Mouse (Mus musculus): ENCODE measurements around the gene Tenm4. TPM values are rescaled to one million over a fixed set of nuclear protein-coding genes. Genes with fewer than 3 reads are reported as not detected.

The Tenm4 gene
- polyA plus RNA-seq, 1 experiment from 2014 or later, result 11.4 TPM

DNA sequence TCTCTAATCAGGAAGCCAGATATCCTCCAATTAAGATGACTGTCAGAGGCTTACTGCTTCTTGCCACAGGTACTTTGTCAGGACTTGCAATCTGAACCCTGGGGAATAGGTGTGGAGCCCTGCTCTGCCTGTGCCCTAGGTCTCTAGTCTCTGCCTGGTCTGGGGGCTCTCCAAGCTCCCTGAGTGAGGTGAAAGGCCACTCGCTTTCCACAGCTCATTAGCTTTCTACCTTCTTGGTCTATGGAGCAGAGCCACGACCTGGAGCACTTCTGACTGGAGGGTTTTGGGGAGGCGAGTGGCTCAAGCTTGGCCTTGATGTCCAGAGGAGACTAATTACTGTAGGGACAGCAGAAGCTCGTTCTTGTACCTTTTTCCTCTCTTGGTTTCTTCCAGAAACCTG lies 617.1 kb downstream of the Tenm4 start:
- WGBS (ENCODE audit: insufficient replicate concordance), result 71% methylated on average over 4 of the region's 4 CpGs
- ATAC-seq (replicated peaks; ENCODE audit: insufficient number of reproducible peaks, low FRiP score, low TSS enrichment), result no peak
- Histone ChIP-seq H3K9ac (ENCODE audit: low read depth, low read length) (no peak overlapping the region), H3K27me3 (ENCODE audit: control insufficient read depth, insufficient read depth, low read length) (no peaks in the 10 kb centered on the region; the same call in 1 of the 2 replicates), H3K4me3 (ENCODE audit: low read depth, low read length) (no peak overlapping the region), H3K36me3 (ENCODE audit: control insufficient read depth, insufficient read depth, low read length) (no peaks in the 10 kb centered on the region), H3K9me3 (replicated peaks; ENCODE audit: control insufficient read depth, low read length) (no peaks in the 10 kb centered on the region), H3K27ac (ENCODE audit: low read depth, low read length) (no peak overlapping the region), H3K4me1 (ENCODE audit: control insufficient read depth, insufficient read depth, low read length) (no peaks in the 10 kb centered on the region), H3K4me2 (no peak overlapping the region)

DNA sequence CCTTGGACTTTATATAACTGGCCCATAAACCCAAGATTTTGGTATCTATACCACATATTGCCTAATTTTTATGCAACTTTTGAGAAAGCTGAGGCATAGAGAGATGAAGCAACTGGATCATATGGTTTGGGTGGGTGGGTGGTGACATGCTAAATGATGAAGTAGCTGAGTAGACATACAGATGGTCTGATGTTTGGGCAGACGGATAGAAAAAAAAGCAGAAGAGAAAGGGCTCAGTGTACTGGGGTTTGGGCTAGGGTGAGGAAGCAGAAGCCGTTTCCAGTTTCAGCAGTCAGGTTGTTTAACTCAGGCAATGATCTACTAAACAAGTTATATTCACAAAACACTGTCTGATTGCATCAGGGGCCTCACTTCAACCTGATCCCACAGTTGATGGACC lies 619.3 kb downstream of the Tenm4 start:
- no peak overlapping the region for H3K27ac ChIP-seq (ENCODE audit: low read depth, low read length)
- ATAC-seq (replicated peaks; ENCODE audit: insufficient number of reproducible peaks, low FRiP score, low TSS enrichment), result no peak
- H3K4me1 ChIP-seq (ENCODE audit: control insufficient read depth, insufficient read depth, low read length), result no peaks in the 10 kb centered on the region
- 73% methylated on average over 2 of the region's 2 CpGs for WGBS (ENCODE audit: insufficient replicate concordance)
- no peak overlapping the region for H3K4me3 ChIP-seq (ENCODE audit: low read depth, low read length)
- H3K36me3 ChIP-seq (ENCODE audit: control insufficient read depth, insufficient read depth, low read length), result no peaks in the 10 kb centered on the region
- no peaks in the 10 kb centered on the region; the same call in 1 of the 2 replicates for H3K27me3 ChIP-seq (ENCODE audit: control insufficient read depth, insufficient read depth, low read length)
- H3K9ac ChIP-seq (ENCODE audit: low read depth, low read length), result no peak overlapping the region
- H3K9me3 ChIP-seq (replicated peaks; ENCODE audit: control insufficient read depth, low read length), result no peaks in the 10 kb centered on the region
- no peak overlapping the region for H3K4me2 ChIP-seq

DNA sequence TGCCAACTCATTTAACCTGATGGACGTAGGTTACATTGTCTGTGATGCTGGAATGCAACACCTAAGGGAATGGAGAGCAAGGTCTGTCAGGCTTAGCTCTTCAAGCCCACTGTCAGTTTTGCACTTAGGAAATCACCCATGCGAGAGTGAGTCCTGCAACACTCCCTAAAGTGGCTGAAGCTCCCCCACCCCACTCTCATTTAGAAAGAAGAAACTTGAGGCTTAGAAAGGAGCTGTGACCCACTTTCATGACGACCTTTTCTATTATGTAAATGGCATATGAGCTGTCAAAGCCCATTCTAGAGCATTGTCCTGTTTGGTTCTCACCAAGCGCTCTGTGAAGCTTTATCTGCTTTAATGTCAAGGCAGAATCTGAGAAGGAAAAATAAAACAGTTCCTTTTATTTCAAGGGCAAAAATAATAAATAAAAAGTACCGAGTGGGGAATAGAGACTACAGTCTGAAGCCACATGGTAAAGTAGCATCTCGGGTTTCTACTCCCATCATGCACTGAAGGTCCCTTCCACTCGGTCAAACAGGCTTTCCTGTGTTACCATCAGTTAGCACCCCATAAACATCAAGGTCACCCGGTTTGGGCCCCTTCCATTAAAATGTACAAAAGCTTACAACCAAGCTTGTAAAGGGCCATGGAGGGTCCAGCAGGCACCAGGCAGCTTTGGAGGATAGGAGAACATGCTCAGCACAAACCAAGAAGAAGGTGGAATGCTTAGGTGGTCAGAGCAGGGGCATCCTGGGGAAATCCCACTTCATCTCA lies 621.6 kb downstream of the Tenm4 start:
- H3K27me3 ChIP-seq (ENCODE audit: control insufficient read depth, insufficient read depth, low read length), result no peaks in the 10 kb centered on the region; the same call in 1 of the 2 replicates
- no peaks in the 10 kb centered on the region for H3K36me3 ChIP-seq (ENCODE audit: control insufficient read depth, insufficient read depth, low read length)
- H3K4me3 ChIP-seq (ENCODE audit: low read depth, low read length), result no peak overlapping the region
- H3K4me2 ChIP-seq, result no peak overlapping the region
- no peak overlapping the region for H3K27ac ChIP-seq (ENCODE audit: low read depth, low read length)
- WGBS (ENCODE audit: insufficient replicate concordance), result 68% methylated on average over 8 of the region's 8 CpGs
- no peaks in the 10 kb centered on the region for H3K9me3 ChIP-seq (replicated peaks; ENCODE audit: control insufficient read depth, low read length)
- H3K4me1 ChIP-seq (ENCODE audit: control insufficient read depth, insufficient read depth, low read length), result peaks cover 5% of the 10 kb centered on the region; the same call in 1 of the 2 replicates
- ATAC-seq (replicated peaks; ENCODE audit: insufficient number of reproducible peaks, low FRiP score, low TSS enrichment), result no peak
- H3K9ac ChIP-seq (ENCODE audit: low read depth, low read length), result no peak overlapping the region

DNA sequence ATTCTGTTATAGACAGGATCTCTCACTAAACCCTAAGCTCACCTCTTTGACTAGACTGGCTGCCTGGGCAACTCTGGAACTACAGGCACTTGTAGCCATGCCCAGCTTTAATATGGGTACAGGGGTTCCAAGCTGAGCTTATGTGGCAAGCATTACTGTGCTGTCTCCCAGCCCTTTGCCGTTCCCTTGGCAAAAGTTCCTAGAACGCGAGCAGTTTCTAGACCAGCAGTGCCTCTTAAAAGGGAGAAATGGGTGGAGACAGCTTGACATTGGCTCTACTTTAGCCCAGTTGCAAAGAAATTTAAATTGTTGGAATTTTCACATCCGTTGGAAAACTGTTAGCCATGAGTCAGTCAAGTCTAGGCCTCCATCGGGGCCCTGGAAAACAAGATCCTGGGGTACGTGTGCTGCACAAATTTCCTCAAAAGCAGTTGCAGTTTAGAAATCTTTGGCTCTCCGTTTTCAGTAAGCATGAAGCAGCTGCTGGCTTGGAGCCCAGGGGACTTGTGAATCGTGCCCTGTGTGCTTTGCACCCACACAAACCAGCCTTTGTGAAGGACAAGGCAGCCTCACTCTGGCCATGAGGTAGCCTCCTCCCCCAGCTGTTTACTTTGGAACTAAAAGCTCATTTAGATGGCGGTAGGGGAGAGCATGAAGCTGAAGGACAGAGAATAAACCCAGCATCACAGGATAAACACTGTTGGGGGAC lies 625.1 kb downstream of the Tenm4 start:
- Histone ChIP-seq H3K4me2 (no peak overlapping the region), H3K27me3 (ENCODE audit: control insufficient read depth, insufficient read depth, low read length) (no peaks in the 10 kb centered on the region), H3K36me3 (ENCODE audit: control insufficient read depth, insufficient read depth, low read length) (no peaks in the 10 kb centered on the region), H3K9ac (ENCODE audit: low read depth, low read length) (no peak overlapping the region), H3K9me3 (replicated peaks; ENCODE audit: control insufficient read depth, low read length) (no peaks in the 10 kb centered on the region), H3K27ac (ENCODE audit: low read depth, low read length) (peak overlapping the region; percentile 75), H3K4me1 (ENCODE audit: control insufficient read depth, insufficient read depth, low read length) (peaks cover 7% of the 10 kb centered on the region; the same call in 1 of the 2 replicates), H3K4me3 (ENCODE audit: low read depth, low read length) (no peak overlapping the region)
- no peak for ATAC-seq (replicated peaks; ENCODE audit: insufficient number of reproducible peaks, low FRiP score, low TSS enrichment)
- WGBS (ENCODE audit: insufficient replicate concordance), result 51% methylated on average over 9 of the region's 9 CpGs

DNA sequence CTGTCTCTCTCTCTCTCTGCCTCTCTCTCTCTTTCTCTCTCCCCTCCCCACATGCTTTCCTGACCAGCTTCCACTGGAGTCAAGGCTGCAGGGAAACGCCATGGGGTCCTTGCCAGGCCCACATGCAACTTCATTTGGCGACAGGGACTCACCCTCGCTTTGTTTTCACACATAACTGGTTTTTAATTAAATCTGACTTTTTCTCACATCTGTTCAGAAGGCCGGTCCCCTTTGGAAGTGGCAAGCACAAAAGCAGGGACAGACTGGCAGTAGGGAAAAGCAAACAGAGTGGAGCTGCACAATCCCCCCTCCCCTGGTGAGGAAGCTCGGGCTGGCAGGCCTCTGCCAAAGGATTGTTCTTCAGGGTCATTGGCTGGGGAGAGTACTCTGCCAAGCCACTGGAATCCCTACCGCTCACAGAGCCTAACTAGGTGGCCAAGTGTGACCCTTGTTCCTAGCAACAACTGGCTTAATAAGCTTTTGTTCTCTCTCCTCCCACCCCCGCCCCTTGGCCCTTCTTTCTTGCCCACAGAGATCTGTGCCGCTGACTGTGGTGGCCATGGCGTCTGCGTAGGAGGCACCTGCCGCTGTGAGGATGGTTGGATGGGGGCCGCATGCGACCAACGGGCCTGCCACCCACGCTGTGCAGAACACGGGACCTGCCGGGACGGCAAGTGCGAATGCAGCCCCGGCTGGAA lies 625.9 kb downstream of the Tenm4 start:
- Histone ChIP-seq H3K4me1 (ENCODE audit: control insufficient read depth, insufficient read depth, low read length) (peaks cover 7% of the 10 kb centered on the region; the same call in 1 of the 2 replicates), H3K9ac (ENCODE audit: low read depth, low read length) (no peak overlapping the region), H3K4me2 (no peak overlapping the region), H3K9me3 (replicated peaks; ENCODE audit: control insufficient read depth, low read length) (no peaks in the 10 kb centered on the region), H3K27ac (ENCODE audit: low read depth, low read length) (peak overlapping the region; percentile 75), H3K27me3 (ENCODE audit: control insufficient read depth, insufficient read depth, low read length) (no peaks in the 10 kb centered on the region), H3K36me3 (ENCODE audit: control insufficient read depth, insufficient read depth, low read length) (no peaks in the 10 kb centered on the region), H3K4me3 (ENCODE audit: low read depth, low read length) (no peak overlapping the region)
- ATAC-seq (replicated peaks; ENCODE audit: insufficient number of reproducible peaks, low FRiP score, low TSS enrichment), result no peak
- 69% methylated on average over 20 of the region's 20 CpGs for WGBS (ENCODE audit: insufficient replicate concordance)

DNA sequence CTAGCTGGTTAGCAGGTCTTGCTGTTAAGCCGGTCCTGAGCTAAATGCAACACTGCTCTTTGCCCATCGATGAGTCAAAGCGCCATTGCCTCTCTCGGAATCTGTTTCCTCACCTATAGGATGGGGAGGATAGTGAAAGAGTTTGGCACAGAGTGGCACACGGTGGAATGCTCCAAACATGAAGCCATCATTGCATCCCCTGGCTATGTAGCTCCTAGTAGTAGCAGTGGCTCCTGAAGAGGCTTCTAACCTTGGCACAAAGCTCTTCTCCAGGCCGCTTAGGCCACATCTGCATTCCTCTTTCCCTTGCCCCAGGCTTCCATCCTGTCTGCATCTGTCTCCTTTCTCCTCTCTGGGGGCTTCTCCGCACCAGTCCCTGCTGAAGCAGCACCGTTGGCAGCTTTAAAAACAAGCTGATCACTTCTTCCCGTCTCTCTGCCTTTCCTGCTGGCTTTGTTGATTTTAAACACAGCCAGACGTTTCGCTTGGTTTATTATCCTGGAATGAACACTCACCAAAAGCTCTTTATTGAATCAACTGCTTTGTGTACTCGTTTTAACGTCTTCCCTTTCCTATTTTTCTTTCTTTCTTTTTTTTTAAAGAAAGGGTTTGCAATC lies 626.8 kb downstream of the Tenm4 start:
- no peak overlapping the region for H3K4me3 ChIP-seq (ENCODE audit: low read depth, low read length)
- H3K9ac ChIP-seq (ENCODE audit: low read depth, low read length), result no peak overlapping the region
- peaks cover 7% of the 10 kb centered on the region; the same call in 1 of the 2 replicates for H3K4me1 ChIP-seq (ENCODE audit: control insufficient read depth, insufficient read depth, low read length)
- H3K27ac ChIP-seq (ENCODE audit: low read depth, low read length), result peak overlapping the region; percentile 29; the same call in 1 of the 2 replicates
- WGBS (ENCODE audit: insufficient replicate concordance), result 56% methylated on average over 13 of the region's 13 CpGs
- H3K9me3 ChIP-seq (replicated peaks; ENCODE audit: control insufficient read depth, low read length), result no peaks in the 10 kb centered on the region
- no peaks in the 10 kb centered on the region for H3K36me3 ChIP-seq (ENCODE audit: control insufficient read depth, insufficient read depth, low read length)
- no peaks in the 10 kb centered on the region for H3K27me3 ChIP-seq (ENCODE audit: control insufficient read depth, insufficient read depth, low read length)
- no peak overlapping the region for H3K4me2 ChIP-seq
- ATAC-seq (replicated peaks; ENCODE audit: insufficient number of reproducible peaks, low FRiP score, low TSS enrichment), result no peak

DNA sequence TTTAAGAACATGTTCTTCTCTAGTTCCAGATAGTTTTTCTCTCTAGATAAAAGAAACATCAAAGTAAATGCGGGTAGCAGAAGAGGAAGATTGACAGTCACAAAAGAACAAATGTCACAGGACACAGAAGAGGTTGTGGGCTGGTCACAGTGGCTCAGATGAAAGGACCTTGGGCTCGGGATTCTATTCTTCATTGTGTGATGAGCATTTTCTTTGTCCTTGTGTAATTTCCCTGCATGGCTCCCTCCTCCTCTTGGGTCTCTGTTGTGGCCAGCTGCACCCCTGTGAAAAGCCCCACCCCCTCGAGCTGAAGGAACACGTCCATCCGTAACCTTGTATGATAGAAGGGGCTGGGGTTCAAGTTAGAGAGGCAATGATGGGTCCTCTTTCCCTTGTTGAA lies 628.8 kb downstream of the Tenm4 start:
- Histone ChIP-seq H3K4me2 (no peak overlapping the region), H3K27ac (ENCODE audit: low read depth, low read length) (no peak overlapping the region), H3K36me3 (ENCODE audit: control insufficient read depth, insufficient read depth, low read length) (no peaks in the 10 kb centered on the region), H3K4me1 (ENCODE audit: control insufficient read depth, insufficient read depth, low read length) (peaks cover 7% of the 10 kb centered on the region; the same call in 1 of the 2 replicates), H3K9ac (ENCODE audit: low read depth, low read length) (no peak overlapping the region), H3K27me3 (ENCODE audit: control insufficient read depth, insufficient read depth, low read length) (no peaks in the 10 kb centered on the region), H3K4me3 (ENCODE audit: low read depth, low read length) (no peak overlapping the region), H3K9me3 (replicated peaks; ENCODE audit: control insufficient read depth, low read length) (no peaks in the 10 kb centered on the region)
- 63% methylated on average over 5 of the region's 5 CpGs for WGBS (ENCODE audit: insufficient replicate concordance)
- no peak for ATAC-seq (replicated peaks; ENCODE audit: insufficient number of reproducible peaks, low FRiP score, low TSS enrichment)

DNA sequence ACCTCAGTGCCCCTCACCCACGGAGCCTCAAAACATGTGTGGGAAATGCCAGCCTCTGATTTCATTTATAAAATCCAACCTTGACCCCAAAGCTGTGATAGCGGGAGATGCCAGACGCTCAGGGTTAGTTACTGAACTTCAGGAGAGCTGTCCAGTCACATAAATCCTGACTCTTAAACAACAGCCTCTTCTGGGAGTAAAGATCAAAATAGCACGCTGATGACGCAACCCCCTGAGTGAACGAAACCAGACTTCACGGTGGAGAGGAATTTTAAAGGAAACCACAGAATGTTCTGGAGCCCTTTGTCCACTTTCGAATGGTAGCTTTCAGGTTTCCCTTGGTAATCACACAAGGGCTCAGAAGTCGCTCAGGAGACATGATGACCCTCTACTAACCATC lies 630.3 kb downstream of the Tenm4 start:
- no peaks in the 10 kb centered on the region for H3K9me3 ChIP-seq (replicated peaks; ENCODE audit: control insufficient read depth, low read length)
- H3K27me3 ChIP-seq (ENCODE audit: control insufficient read depth, insufficient read depth, low read length), result no peaks in the 10 kb centered on the region
- no peak for ATAC-seq (replicated peaks; ENCODE audit: insufficient number of reproducible peaks, low FRiP score, low TSS enrichment)
- 48% methylated on average over 9 of the region's 9 CpGs for WGBS (ENCODE audit: insufficient replicate concordance)
- no peaks in the 10 kb centered on the region for H3K36me3 ChIP-seq (ENCODE audit: control insufficient read depth, insufficient read depth, low read length)
- no peak overlapping the region for H3K4me3 ChIP-seq (ENCODE audit: low read depth, low read length)
- H3K4me1 ChIP-seq (ENCODE audit: control insufficient read depth, insufficient read depth, low read length), result peaks cover 7% of the 10 kb centered on the region; the same call in 1 of the 2 replicates
- H3K4me2 ChIP-seq, result no peak overlapping the region
- no peak overlapping the region for H3K9ac ChIP-seq (ENCODE audit: low read depth, low read length)
- no peak overlapping the region for H3K27ac ChIP-seq (ENCODE audit: low read depth, low read length)

All from heart, embryonic 11.5 days (tissue).